Mouse (Mus musculus): Measurements from ENCODE around the gene Tinf2.
A peak's percentile ranks its signal among the peaks of the same experiment; 100 is the strongest.

GRCm38 (mm10) chr14:55681160-55682117, at the start of gene Tinf2:
- TF ChIP-seq ZC3H11A (IDR thresholded peaks at IDR 0.05; ENCODE audit: borderline replicate concordance, low read depth, low read length) (peak; percentile 92), ZNF384 (IDR thresholded peaks at IDR 0.05; ENCODE audit: low read depth, low read length) (no peak), HCFC1 (IDR thresholded peaks at IDR 0.05; ENCODE audit: borderline replicate concordance, insufficient read depth, low read length) (peak; percentile 61; the same call in 1 of the 2 replicates), MAFK (IDR thresholded peaks at IDR 0.05; ENCODE audit: insufficient read depth, low read depth, low read length) (0 out of 2 replicates have a peak, but pooled peaks have one; percentile 12), CHD2 (IDR thresholded peaks at IDR 0.05; ENCODE audit: low read depth, low read length) (no peak)
